In the genomic region with DNA sequence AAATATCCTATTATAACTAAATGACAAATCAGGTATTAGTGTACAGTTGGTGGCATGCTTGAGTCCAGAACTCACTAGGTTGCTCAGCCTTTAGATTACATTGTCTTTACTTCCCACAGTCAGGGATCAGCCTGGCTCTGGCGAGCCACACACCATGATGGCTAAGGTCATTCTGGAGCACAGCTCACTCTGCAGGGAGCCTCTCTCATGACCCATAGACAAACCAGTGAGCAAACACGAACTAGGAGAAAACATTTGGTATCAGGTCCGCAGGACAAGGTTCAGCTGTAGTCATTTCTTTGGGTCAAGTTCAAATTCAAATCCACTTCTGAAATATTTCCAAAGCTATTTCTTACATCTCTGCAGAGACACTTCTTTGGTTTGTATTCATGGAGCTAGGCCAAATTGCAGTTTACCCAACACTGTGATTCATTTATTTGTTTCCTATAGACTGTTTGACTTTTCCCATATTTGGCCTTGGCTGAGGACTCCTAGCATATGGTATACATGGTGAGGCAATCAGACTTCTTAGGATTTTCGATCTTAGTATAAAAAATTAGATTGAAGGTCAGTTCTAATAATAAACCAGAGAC, we compare ENCODE assay signal across 20 mouse cellular contexts.
DNase-seq lines count a peak whose midpoint lies in the region; ATAC-seq and TF ChIP-seq lines count a peak whose summit lies in the region.
"Had no signal": no experiment of that assay in that cellular context is flagged by ENCODE, and none has a peak within 500 bp of the region (broad histone marks: within the 10 kb centered on the region; RNA-seq: fewer than 3 reads in every experiment).

No protein-coding gene starts in this region.

- no peak overlapping the region for H3K4me3 ChIP-seq in lung, embryonic 15.5 days
- H3K4me3 ChIP-seq in lung, adult 2 months (replicated peaks; ENCODE audit: extremely low read depth, low read depth, low read length) = no peak overlapping the region
- H3K4me3 ChIP-seq in liver, embryonic 11.5 days (ENCODE audit: low read depth, low read length) = peak overlapping the region; percentile 40
- no peak overlapping the region for H3K4me3 ChIP-seq in stomach, embryonic 16.5 days (replicated peaks; ENCODE audit: low read length)
- H3K4me3 ChIP-seq: embryonic facial prominence, embryonic 10.5 days; heart, adult 2 months; hindbrain, embryonic 12.5 days; neural tube, embryonic 12.5 days had no signal

- no peak overlapping the region for H3K4me2 ChIP-seq in lung, embryonic 15.5 days
- H3K4me2 ChIP-seq in liver, embryonic 11.5 days = peak overlapping the region; percentile 45
- H3K4me2 ChIP-seq in stomach, embryonic 16.5 days (ENCODE audit: low read depth, low read length) = no peak overlapping the region
- H3K4me2 ChIP-seq: hindbrain, embryonic 12.5 days; neural tube, embryonic 12.5 days had no signal

- H3K27me3 ChIP-seq in lung, embryonic 15.5 days = no peaks in the 10 kb centered on the region
- H3K27me3 ChIP-seq in liver, embryonic 11.5 days (replicated peaks; ENCODE audit: control insufficient read depth, insufficient read depth, low read length) = no peaks in the 10 kb centered on the region
- no peaks in the 10 kb centered on the region for H3K27me3 ChIP-seq in stomach, embryonic 16.5 days (ENCODE audit: control insufficient read depth, insufficient read depth, low read length)
- H3K27me3 ChIP-seq: hindbrain, embryonic 12.5 days; neural tube, embryonic 12.5 days had no signal

- no peak overlapping the region for H3K9ac ChIP-seq in lung, embryonic 15.5 days
- peak overlapping the region; percentile 15; the same call in 1 of the 2 replicates for H3K9ac ChIP-seq in liver, embryonic 11.5 days (ENCODE audit: low read depth, low read length)
- H3K9ac ChIP-seq in stomach, embryonic 16.5 days (ENCODE audit: low read length) = no peak overlapping the region
- H3K9ac ChIP-seq: hindbrain, embryonic 12.5 days; neural tube, embryonic 12.5 days had no signal

- DNase-seq in cerebellum, adult 9-10 months = peak; percentile 47
- DNase-seq in cerebellum, adult 9-11 months = no peak
- no peak for DNase-seq in lung, adult 2 months
- no peak for DNase-seq in liver, embryonic 11.5 days (ENCODE audit: low spot score)
- no peak for DNase-seq in heart, postnatal 36 days
- no peak for DNase-seq in adrenal gland, postnatal 4 days (ENCODE audit: low spot score in 2 of 2)
- DNase-seq: adrenal gland, postnatal 36 days; heart, adult 2 months; left cerebral cortex, postnatal 4 days; lung, postnatal 36 days; spleen, adult 18-20 months; thymus, postnatal 14 days had no signal

- H3K36me3 ChIP-seq in lung, embryonic 15.5 days = no peaks in the 10 kb centered on the region
- no peaks in the 10 kb centered on the region for H3K36me3 ChIP-seq in liver, embryonic 11.5 days (ENCODE audit: control insufficient read depth, insufficient read depth, low read length)
- no peaks in the 10 kb centered on the region for H3K36me3 ChIP-seq in stomach, embryonic 16.5 days (ENCODE audit: control insufficient read depth, insufficient read depth, low read length)
- H3K36me3 ChIP-seq: embryonic facial prominence, embryonic 10.5 days; hindbrain, embryonic 12.5 days; neural tube, embryonic 12.5 days had no signal

- 43% methylated on average over 4 of the region's 4 CpGs for WGBS in lung, embryonic 15.5 days
- WGBS in lung, adult 2 months = 61% methylated on average over 4 of the region's 4 CpGs
- 76% methylated on average over 4 of the region's 4 CpGs for WGBS in liver, embryonic 11.5 days
- WGBS in stomach, embryonic 16.5 days = 59% methylated on average over 4 of the region's 4 CpGs

- ATAC-seq in lung, embryonic 15.5 days (ENCODE audit: borderline replicate concordance, extremely low read depth, low FRiP score, low TSS enrichment) = peak; percentile 84
- ATAC-seq in liver, embryonic 11.5 days (replicated peaks; ENCODE audit: low FRiP score) = no peak
- ATAC-seq in stomach, embryonic 16.5 days (ENCODE audit: insufficient read depth, low FRiP score) = peak; percentile 53
- ATAC-seq: forebrain, embryonic 16.5 days; inflammation-experienced regulatory T-cells, adult 6 months had no signal

- H3K4me1 ChIP-seq in lung, embryonic 15.5 days = peaks cover 47% of the 10 kb centered on the region
- H3K4me1 ChIP-seq in lung, adult 2 months (ENCODE audit: control insufficient read depth, insufficient read depth, low read length) = peaks cover 11% of the 10 kb centered on the region
- H3K4me1 ChIP-seq in liver, embryonic 11.5 days (replicated peaks; ENCODE audit: control insufficient read depth, insufficient read depth, low read length) = peaks cover 56% of the 10 kb centered on the region
- H3K4me1 ChIP-seq in stomach, embryonic 16.5 days (ENCODE audit: control insufficient read depth, insufficient read depth, low read length) = peaks cover 31% of the 10 kb centered on the region

- TF ChIP-seq CTCF in lung, adult 2 months (IDR thresholded peaks at IDR 0.05; ENCODE audit: insufficient read depth, low read length) = no peak

- no peaks in the 10 kb centered on the region for H3K9me3 ChIP-seq in lung, embryonic 15.5 days
- H3K9me3 ChIP-seq in liver, embryonic 11.5 days (ENCODE audit: control insufficient read depth, low read length) = no peaks in the 10 kb centered on the region
- H3K9me3 ChIP-seq in stomach, embryonic 16.5 days (replicated peaks; ENCODE audit: control insufficient read depth, low read length) = no peaks in the 10 kb centered on the region
- H3K9me3 ChIP-seq: embryonic facial prominence, embryonic 10.5 days; hindbrain, embryonic 12.5 days; neural tube, embryonic 12.5 days had no signal

- H3K27ac ChIP-seq in lung, embryonic 15.5 days = peak overlapping the region; percentile 84
- H3K27ac ChIP-seq in liver, embryonic 11.5 days (ENCODE audit: low read depth, low read length) = no peak overlapping the region
- peak overlapping the region; percentile 75 for H3K27ac ChIP-seq in stomach, embryonic 16.5 days (ENCODE audit: low read length)
- H3K27ac ChIP-seq: embryonic facial prominence, embryonic 10.5 days; heart, adult 2 months; hindbrain, embryonic 12.5 days; kidney, postnatal 0 days; neural tube, embryonic 12.5 days had no signal

- intact Hi-C loops in heart, postnatal 36 days (cut with DNase I) = no loop called here

- TF ChIP-seq POLR2A in lung, adult 2 months (IDR thresholded peaks at IDR 0.05; ENCODE audit: borderline replicate concordance, extremely low read depth, low read depth, low read length) = no peak
